Mouse (Mus musculus) hindbrain, postnatal 0 days (tissue): ENCODE data around the gene Gm17334. TPM values are rescaled to one million over a fixed set of nuclear protein-coding genes. Genes with fewer than 3 reads are reported as not detected.

Source experiments
- ATAC-seq: fragments of 200-750 bp; cut with Nextera tagmentation; 2 replicates; pipeline ENCODE4 v1.8.0; 2017; ENCODE audit warnings: mild to moderate bottlenecking, moderate TSS enrichment, moderate library complexity
- DNase-seq: peaks from one replicate; pipeline ENCODE4 v3.0.0-alpha.2; 2015; ENCODE audit warnings: low spot score
- H3K27ac ChIP-seq: fragments of 300-500 bp; sonication (generic); 2 replicates; pipeline ENCODE4 v1.5.1; 2014; ENCODE audit warnings: mild to moderate bottlenecking
- H3K27me3 ChIP-seq: fragments of 300-500 bp; sonication (generic); 2 replicates; pipeline ENCODE4 v1.6.1; 2014; ENCODE audit warnings: low read length, mixed read lengths; ENCODE audit not compliant: insufficient read depth
- H3K36me3 ChIP-seq: fragments of 300-500 bp; sonication (generic); 2 replicates; pipeline ENCODE4 v1.6.1; 2014; ENCODE audit warnings: low read length, mixed read lengths; ENCODE audit not compliant: insufficient read depth
- H3K4me1 ChIP-seq: fragments of 300-500 bp; sonication (generic); 2 replicates; pipeline ENCODE4 v1.6.1; 2014; ENCODE audit warnings: antibody characterized with exemption, low read length, mixed read lengths; ENCODE audit not compliant: insufficient read depth
- H3K4me2 ChIP-seq: fragments of 300-500 bp; sonication (generic); 2 replicates; pipeline ENCODE4 v1.6.1; 2014; ENCODE audit warnings: low read depth, mild to moderate bottlenecking, low read length, moderate library complexity, mixed read lengths
- H3K4me3 ChIP-seq: fragments of 300-500 bp; sonication (generic); 2 replicates; pipeline ENCODE4 v1.5.1; 2014; ENCODE audit warnings: low read length
- H3K9ac ChIP-seq: fragments of 300-500 bp; sonication (generic); replicated peaks from 2 replicates; pipeline ENCODE4 v1.6.1; 2014; ENCODE audit warnings: mild to moderate bottlenecking, low read length, moderate library complexity, mixed read lengths
- H3K9me3 ChIP-seq: fragments of 300-500 bp; sonication (generic); 2 replicates; pipeline ENCODE4 v1.6.1; 2016; ENCODE audit warnings: low read length, mixed read lengths
- CTCF ChIP-seq: IDR thresholded peaks from 2 replicates; pipeline ENCODE4 v1.5.1; 2016; ENCODE audit warnings: antibody characterized with exemption, control low read depth, low read depth
- WGBS: fragments of 180-500 bp; shearing (Covaris S2); extraction: QIAGEN DNeasy Blood & Tissue Kit; methylation state at CpG from one replicate; pipeline ENCODE4 v1.1.7; 2014; 5-methylcytosine and 5-hydroxymethylcytosine counted together
- polyA plus RNA-seq: library from polyadenylated mRNA; unstranded; fragments of >200 nt; fragmentation: Nextera tagmentation; extraction: Ambion mirVana; gene quantifications from 2 replicates; pipeline ENCODE4 v1.2.1, GENCODE M21; 2015
- total RNA-seq: library from RNA; depleted of rRNA; stranded (reverse); fragments of >200 nt; gene quantifications from 2 replicates; pipeline ENCODE4 v1.2.3, GENCODE M21; 2014

Gene Gm17334
- total and polyA plus RNA-seq, 2 experiments from 2014 or later = not detected

- H3K4me2 ChIP-seq = no peak overlapping the region
- no peaks in the 10 kb centered on the region for H3K4me1 ChIP-seq
- no peaks in the 10 kb centered on the region for H3K36me3 ChIP-seq
- no peak overlapping the region for H3K27ac ChIP-seq
- H3K9me3 ChIP-seq = no peaks in the 10 kb centered on the region
- TF ChIP-seq CTCF = no peak
- DNase-seq = no peak
- H3K4me3 ChIP-seq = no peak overlapping the region
- H3K9ac ChIP-seq = no peak overlapping the region
- H3K27me3 ChIP-seq = no peaks in the 10 kb centered on the region
- WGBS = 86% methylated on average over 14 of the region's 14 CpGs
- ATAC-seq = no peak
Measured at GRCm38 (mm10) chr11:53804569-53805344, 31.8 kb upstream of the Gm17334 start.

GRCm38 (mm10) chr11:53803494-53803893 lies 30.5 kb upstream of the Gm17334 start:
- H3K27ac ChIP-seq = no peak overlapping the region
- H3K36me3 ChIP-seq = no peaks in the 10 kb centered on the region
- ATAC-seq = no peak
- no peaks in the 10 kb centered on the region for H3K27me3 ChIP-seq
- no peak overlapping the region for H3K9ac ChIP-seq
- H3K4me3 ChIP-seq = no peak overlapping the region
- WGBS = 88% methylated on average over 6 of the region's 6 CpGs
- H3K4me2 ChIP-seq = no peak overlapping the region
- no peak for TF ChIP-seq CTCF
- DNase-seq = no peak
- no peaks in the 10 kb centered on the region for H3K4me1 ChIP-seq
- H3K9me3 ChIP-seq = no peaks in the 10 kb centered on the region

GRCm38 (mm10) chr11:53803093-53803492 lies 30.1 kb upstream of the Gm17334 start:
- no peak for ATAC-seq
- no peak for TF ChIP-seq CTCF
- no peak overlapping the region for H3K4me3 ChIP-seq
- H3K27me3 ChIP-seq = no peaks in the 10 kb centered on the region
- 82% methylated on average over 12 of the region's 12 CpGs for WGBS
- no peak overlapping the region for H3K4me2 ChIP-seq
- H3K36me3 ChIP-seq = no peaks in the 10 kb centered on the region
- H3K27ac ChIP-seq = no peak overlapping the region
- no peaks in the 10 kb centered on the region for H3K4me1 ChIP-seq
- DNase-seq = no peak
- no peaks in the 10 kb centered on the region for H3K9me3 ChIP-seq
- no peak overlapping the region for H3K9ac ChIP-seq

GRCm38 (mm10) chr11:53800975-53801374 lies 28.0 kb upstream of the Gm17334 start:
- H3K4me2 ChIP-seq = no peak overlapping the region
- 88% methylated on average over 5 of the region's 5 CpGs for WGBS
- no peaks in the 10 kb centered on the region for H3K9me3 ChIP-seq
- no peak overlapping the region for H3K27ac ChIP-seq
- H3K4me1 ChIP-seq = no peaks in the 10 kb centered on the region
- no peak for TF ChIP-seq CTCF
- no peaks in the 10 kb centered on the region for H3K36me3 ChIP-seq
- DNase-seq (no peak), ATAC-seq (no peak)
- no peak overlapping the region for H3K4me3 ChIP-seq
- no peaks in the 10 kb centered on the region for H3K27me3 ChIP-seq
- no peak overlapping the region for H3K9ac ChIP-seq

GRCm38 (mm10) chr11:53800036-53800435 lies 27.0 kb upstream of the Gm17334 start:
- H3K27me3 ChIP-seq = no peaks in the 10 kb centered on the region
- no peak overlapping the region for H3K4me3 ChIP-seq
- no peaks in the 10 kb centered on the region for H3K36me3 ChIP-seq
- 66% methylated on average over 4 of the region's 4 CpGs for WGBS
- H3K9me3 ChIP-seq = no peaks in the 10 kb centered on the region
- H3K4me2 ChIP-seq = no peak overlapping the region
- no peak for TF ChIP-seq CTCF
- no peak for ATAC-seq
- DNase-seq = no peak
- no peak overlapping the region for H3K27ac ChIP-seq
- H3K4me1 ChIP-seq = no peaks in the 10 kb centered on the region
- H3K9ac ChIP-seq = no peak overlapping the region

GRCm38 (mm10) chr11:53798041-53798711 lies 25.2 kb upstream of the Gm17334 start:
- Histone ChIP-seq H3K27me3 (no peaks in the 10 kb centered on the region), H3K9me3 (no peaks in the 10 kb centered on the region), H3K36me3 (no peaks in the 10 kb centered on the region), H3K4me1 (no peaks in the 10 kb centered on the region), H3K27ac (no peak overlapping the region), H3K4me3 (no peak overlapping the region), H3K4me2 (no peak overlapping the region), H3K9ac (no peak overlapping the region)
- no peak for TF ChIP-seq CTCF
- ATAC-seq (no peak), DNase-seq (no peak)
- 90% methylated on average over 10 of the region's 10 CpGs for WGBS

- no peak for ATAC-seq
- no peak for TF ChIP-seq CTCF
Measured at GRCm38 (mm10) chr11:53797386-53797920, 24.5 kb upstream of the Gm17334 start.

More at GRCm38 (mm10) chr11:53797386-53797920, 24.5 kb upstream of the Gm17334 start:
- H3K4me1 ChIP-seq = no peaks in the 10 kb centered on the region
- H3K27ac ChIP-seq = no peak overlapping the region
- no peak overlapping the region for H3K4me3 ChIP-seq
- no peak overlapping the region for H3K9ac ChIP-seq
- no peaks in the 10 kb centered on the region for H3K9me3 ChIP-seq
- DNase-seq = no peak
- H3K4me2 ChIP-seq = no peak overlapping the region
- H3K27me3 ChIP-seq = no peaks in the 10 kb centered on the region
- WGBS = 56% methylated on average over 6 of the region's 6 CpGs
- no peaks in the 10 kb centered on the region for H3K36me3 ChIP-seq
